Mouse (Mus musculus) induced T-regulatory cell, adult 2 months (primary cell): ENCODE results near the gene Sidt2.
A peak's percentile ranks its signal among the peaks of the same experiment; 100 is the strongest.

Experiments used
- DNase-seq: peaks from one replicate; pipeline ENCODE4 v3.0.0-alpha.2; 2012; ENCODE audit warnings: low read depth

Sidt2 gene

GRCm38 (mm10) chr9:45946182-45946871 lies 8.7 kb downstream of the Sidt2 start:
- DNase-seq: peak; percentile 66

DNA sequence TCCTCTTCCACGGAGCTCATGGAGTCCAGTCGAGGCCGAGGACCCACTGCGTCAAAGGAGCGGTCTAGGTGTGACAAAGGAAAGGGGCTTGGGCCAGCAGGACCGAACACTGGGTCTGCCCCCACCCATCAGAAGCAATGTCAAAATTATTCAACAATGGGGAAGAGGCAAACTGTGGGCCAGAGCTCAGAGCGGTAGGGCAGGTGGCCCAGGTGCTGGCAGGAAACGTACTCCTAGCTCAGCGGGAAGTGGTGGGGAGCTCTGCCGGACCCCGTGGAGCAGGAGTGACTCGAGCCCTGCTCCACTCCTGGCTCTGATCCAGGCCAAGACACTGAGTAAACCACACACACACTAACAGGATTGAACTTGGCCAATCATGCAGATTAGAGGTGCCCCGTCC lies 9.3 kb downstream of the Sidt2 start:
- no peak for DNase-seq

DNA sequence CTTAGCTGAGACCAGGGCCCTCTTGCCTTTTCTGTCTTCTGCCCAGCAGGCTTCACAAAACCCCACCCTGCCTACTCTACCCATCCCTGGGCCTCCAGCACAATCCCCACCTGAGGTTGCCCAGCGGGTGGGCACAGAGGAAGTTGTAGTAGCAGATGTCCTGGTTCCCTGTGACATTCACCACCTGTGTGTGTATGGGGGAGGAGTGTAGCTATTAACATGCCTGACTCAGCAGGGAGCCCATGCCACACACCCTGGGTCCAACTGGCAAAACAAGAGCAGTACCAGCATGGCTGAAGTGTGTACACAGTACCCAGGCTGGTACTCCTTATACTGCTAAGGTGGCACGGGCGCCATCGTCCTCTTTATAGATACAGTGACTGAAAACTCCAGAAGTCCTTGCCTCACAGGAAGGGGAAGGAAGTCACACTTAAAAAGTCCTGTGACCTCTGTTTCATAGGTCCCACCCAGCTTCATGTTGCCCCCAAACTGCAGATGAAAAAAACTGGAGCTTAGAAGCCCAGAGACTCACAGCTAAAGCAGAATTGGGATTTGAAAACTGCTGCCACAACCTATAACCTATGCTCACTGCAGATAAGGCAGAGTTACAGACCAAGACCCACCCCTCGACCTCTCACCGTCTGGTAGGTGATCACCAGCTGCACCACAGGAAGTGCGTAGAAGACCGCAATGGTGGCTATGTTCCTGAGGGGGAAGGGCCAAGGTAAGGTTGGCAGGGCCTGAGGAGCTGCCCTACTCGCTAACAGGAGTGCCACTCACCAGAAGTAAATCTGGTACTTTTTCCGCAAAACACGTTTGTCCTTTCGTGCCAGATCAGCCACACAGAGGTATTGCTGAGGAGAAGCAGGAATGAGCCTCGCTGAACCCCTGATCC lies 10.3 kb downstream of the Sidt2 start:
- DNase-seq: peak; percentile 95

- DNase-seq: peak; percentile 14
Observed at GRCm38 (mm10) chr9:45943628-45944505, 11.2 kb downstream of the Sidt2 start.

GRCm38 (mm10) chr9:45942916-45943315 lies 12.1 kb downstream of the Sidt2 start:
- peak; percentile 12 for DNase-seq

GRCm38 (mm10) chr9:45942464-45942863 lies 12.6 kb downstream of the Sidt2 start:
- no peak for DNase-seq

DNA sequence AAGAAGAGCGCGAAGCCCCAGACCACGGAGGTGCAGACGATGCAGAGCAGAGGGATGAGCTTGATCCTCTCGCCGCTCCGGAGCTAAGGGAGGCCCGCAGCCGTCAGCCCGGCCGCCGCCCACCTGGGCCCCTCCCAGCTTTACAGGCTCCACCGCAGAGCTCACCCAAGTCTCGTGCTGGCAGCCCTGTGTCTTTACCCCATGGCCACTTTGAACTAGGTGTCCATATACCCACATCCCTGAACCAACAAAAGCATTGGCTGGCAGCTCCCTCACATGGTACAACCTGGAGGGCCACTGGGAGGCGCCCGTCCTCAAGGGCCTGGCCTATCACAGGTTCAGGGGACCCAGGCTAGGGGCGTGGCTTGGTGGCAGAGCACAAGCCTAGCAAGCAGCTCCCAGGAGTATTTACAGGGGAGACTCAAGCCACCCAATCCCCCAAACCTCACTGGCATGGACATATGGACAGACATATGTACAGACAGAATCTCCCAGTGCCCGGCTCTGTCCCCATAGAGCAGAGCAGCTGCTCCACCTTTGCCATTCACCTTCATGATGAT lies 13.6 kb downstream of the Sidt2 start:
- peak; percentile 37 for DNase-seq

GRCm38 (mm10) chr9:45939794-45940193 lies 15.3 kb downstream of the Sidt2 start:
- DNase-seq: no peak

DNA sequence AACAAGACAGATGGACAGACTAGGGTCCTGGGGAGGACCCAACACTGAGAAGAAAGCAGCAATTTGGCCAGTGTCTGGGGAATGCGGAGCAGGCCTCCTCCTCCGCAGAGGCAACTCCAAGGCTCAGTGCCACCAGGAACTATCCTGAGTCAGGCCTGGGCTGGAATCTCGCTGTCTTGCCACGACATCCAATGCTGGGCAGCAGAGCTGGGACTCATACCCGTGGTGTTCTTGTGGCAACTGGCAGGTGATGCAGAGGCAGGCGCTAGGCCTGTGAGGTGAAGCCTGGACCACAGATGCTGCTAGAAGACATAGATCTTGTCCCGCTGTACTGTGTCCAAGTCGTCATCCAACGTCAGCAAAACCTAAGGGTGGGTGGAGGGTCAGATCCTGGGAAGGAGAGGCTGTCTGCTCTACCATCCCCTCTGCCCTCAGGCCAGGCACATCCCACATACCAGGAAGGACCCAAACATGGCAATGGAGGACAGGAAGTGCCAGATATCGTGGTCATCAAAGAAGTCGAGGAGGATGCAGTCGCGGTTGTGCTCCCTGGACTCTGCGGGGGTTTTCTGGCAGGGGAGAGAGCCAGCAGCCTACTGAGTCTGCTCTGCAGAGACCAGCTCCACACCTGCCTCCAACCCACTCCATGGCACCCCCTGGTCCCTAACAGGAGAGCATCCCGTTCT lies 16.0 kb downstream of the Sidt2 start:
- DNase-seq: no peak

GRCm38 (mm10) chr9:45938088-45938487 lies 17.0 kb downstream of the Sidt2 start:
- no peak for DNase-seq

DNA sequence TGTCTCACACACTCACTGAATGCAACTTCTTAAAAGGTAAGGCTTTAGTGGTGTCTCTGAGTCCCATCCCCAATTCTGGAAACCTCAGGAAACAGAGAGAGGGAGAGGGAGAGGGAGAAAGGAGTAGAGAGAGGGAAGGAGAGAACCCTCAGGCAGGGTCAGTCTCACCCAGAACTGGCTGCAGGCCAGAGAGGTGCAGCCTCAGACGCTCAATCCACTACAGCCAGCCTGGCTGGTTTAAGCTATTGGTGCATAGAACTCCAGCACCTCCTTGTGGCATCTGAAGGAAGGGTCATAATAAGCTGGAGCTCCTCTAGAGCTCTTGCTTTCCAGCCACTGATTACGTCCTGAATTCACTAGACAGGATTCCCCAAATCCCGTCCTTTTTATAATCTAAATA lies 18.2 kb downstream of the Sidt2 start:
- DNase-seq: peak; percentile 77

DNA sequence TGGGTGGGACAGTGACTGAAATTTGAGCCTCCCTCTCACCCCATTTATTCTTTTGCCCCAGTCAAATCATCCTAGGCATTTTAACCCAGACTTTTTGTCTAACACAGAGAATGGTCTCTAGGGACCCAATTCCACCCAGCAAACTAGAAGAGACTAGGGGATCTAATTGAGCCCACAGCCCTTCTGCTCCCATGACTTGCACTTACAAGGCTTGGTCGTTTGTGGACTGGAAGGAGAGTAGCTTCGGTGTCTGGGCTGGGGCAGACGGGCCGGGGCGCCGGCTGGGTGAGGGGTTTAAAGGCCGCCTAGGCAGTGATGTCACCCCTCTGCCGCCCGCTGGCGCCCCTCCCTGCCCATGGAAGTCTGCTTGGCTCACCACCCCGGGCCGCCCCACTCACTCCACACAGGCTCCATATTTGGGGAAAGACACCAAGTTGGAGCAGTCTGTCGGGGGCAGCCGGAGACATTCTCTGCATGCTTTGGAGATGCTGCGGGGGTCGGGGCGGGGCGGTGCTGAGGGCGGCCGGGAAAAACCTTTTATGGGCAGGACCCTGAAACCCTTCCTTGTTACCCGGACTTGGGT lies 19.3 kb downstream of the Sidt2 start, which contains the start of gene Tagln:
Gene Tagln (minus strand): TSS at position 431 of the 583 bp plus-strand sequence.
- DNase-seq: no peak

DNA sequence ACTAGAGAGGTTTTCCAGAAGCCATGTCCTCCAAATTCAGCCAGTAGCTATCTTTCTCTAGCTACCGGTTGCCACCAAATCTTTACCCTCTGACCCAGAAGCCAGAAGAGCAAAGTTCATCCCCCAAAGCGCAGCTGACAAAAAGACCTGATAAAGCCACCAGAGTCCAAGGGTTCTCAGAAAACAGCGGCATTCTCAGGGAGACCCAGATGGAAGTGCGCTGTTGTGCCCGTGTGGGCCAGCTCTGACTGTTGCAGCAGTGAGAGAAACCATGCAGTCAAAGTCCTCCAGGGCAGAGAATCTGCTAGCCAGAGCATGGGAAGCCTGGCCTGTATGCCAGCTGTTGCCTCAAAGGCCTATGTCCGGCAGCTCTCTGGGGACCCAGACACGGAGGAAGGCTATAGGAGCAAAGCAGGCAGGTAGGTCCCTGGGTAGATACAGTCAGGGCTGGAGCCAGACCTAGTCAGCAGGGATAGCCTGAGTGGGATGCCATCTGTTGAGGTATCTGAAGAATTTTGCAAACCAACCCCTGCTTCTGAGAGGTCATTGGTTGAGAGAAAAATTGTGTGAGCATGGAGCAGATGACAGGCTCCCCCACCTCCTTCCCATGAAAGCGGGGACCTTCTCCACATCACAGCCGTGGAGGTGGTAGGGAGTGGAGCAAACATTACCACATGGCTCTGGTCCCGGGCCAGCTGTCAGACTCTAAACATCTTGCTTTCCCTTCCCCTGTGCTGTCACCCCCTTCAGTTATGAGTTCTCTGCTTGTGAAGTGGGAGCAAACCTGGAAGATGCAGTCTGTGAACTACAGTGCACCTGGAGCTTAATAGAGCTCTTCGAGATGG lies 22.3 kb downstream of the Sidt2 start:
- DNase-seq: no peak

DNA sequence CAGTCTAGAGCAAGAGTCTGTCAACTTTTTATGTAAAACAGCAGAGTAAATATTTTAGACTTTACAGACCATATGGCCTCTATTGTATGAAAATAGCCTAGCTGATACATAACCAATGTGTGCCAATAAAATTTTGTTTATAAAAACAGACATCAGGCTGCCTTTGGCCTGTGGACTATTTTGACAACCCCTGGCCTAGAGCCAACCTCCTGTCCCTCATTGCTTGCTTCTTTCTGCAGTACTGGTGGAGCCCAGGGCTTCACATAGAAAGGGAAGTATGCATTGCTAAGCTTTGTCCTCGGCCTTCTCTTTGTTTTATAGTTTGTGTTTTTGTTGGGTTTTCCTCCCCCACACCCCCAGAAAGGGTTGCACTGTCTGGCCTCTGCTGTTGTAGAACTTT lies 23.1 kb downstream of the Sidt2 start:
- no peak for DNase-seq

GRCm38 (mm10) chr9:45929285-45929684 lies 25.8 kb downstream of the Sidt2 start:
- DNase-seq: no peak

DNA sequence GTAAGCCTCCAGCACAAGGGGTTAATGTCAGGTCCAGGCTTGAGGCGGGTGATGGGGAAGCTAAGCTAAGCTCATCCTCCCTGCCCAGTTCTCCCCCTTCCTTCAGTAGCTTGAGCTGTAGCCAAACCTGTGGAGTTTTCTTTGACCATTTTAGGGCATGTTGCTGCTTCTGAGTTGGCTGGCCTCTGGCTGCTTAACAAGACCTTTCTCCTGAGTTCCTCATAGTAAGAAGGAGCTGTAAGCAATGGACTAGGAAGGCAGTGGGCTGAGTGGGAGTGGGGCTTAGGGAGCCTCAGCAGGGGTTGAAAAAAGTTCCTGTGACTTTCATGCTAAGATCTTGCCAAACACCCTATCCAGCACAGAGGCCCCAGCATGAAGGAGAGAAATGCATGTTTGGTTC lies 35.2 kb downstream of the Sidt2 start:
- no peak for DNase-seq

- DNase-seq: no peak
Observed at GRCm38 (mm10) chr9:45917041-45917934, 37.8 kb downstream of the Sidt2 start.

DNA sequence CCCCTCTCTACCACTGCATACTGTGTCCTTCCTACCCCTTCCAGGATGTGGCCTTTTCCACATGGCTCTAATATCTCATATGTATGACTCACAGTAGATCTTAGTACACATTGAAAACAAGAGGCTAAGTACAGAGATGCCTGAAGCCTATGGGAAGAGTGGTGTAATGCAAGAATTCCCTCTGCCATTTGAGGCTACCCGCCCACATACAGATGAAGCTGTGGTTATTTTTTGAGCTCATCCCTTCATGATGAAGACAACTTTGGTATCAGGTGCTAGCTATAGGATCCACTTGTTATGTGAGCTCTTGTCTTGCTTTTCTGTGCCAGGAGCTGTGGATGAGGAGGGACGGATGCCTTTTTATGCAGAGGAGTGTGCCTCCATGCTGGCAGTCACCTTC lies 39.4 kb downstream of the Sidt2 start:
- no peak for DNase-seq

DNA sequence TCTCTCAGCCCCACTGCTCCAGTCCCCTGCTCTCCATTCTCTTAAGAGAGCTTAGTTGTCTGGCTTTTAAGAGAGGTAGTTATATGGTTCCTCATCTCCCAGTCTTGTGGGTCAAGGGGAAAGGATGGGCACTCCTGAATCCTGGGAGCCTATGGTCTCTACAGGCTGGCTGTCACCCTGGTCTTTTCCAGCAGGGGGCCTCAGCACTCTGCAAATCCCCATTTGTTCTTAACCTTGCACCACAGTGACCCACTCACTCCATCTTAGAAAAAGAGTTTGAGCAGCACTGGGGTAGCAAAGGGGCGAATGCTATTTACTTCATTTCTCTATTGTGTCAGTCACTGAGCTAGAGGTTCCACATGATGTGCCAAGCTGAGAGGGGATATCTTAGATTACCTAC lies 43.4 kb downstream of the Sidt2 start:
- peak; percentile 64 for DNase-seq
